Mouse (Mus musculus): ENCODE measurements around the gene Oxsr1.
A peak's percentile ranks its signal among the peaks of the same experiment; 100 is the strongest.

Gene Oxsr1

GRCm38 (mm10) chr9:119212996-119213395, 109.2 kb downstream of the Oxsr1 start:
- no peak for DNase-seq

GRCm38 (mm10) chr9:119208998-119209397, 113.2 kb downstream of the Oxsr1 start, which contains the start of gene Slc22a13:
Slc22a13 (minus strand) TSS chr9:119209098.
- no peak for DNase-seq

- no peak for DNase-seq
These were observed 115.1 kb downstream of the Oxsr1 start for GRCm38 (mm10) chr9:119207113-119207512.

GRCm38 (mm10) chr9:119206666-119207065, 115.6 kb downstream of the Oxsr1 start:
- DNase-seq: no peak

- no peak for DNase-seq
These were observed 116.5 kb downstream of the Oxsr1 start for GRCm38 (mm10) chr9:119205756-119206155.

- no peak for DNase-seq
These were observed 118.6 kb downstream of the Oxsr1 start for GRCm38 (mm10) chr9:119203617-119204016.

GRCm38 (mm10) chr9:119201653-119202052, 120.6 kb downstream of the Oxsr1 start:
- DNase-seq: no peak

- no peak for DNase-seq
These were observed 122.9 kb downstream of the Oxsr1 start for GRCm38 (mm10) chr9:119199151-119199861.

GRCm38 (mm10) chr9:119192202-119192990, 129.8 kb downstream of the Oxsr1 start:
- DNase-seq: peak; percentile 70

Data from thymus, postnatal 4 days (tissue).